Comparison of ENCODE assay signal across 9 mouse cellular contexts in genomic region chr15:30515425-30515824, GRCm38 (mm10).
DNase-seq lines count a peak whose midpoint lies in the region; ATAC-seq and TF ChIP-seq lines count a peak whose summit lies in the region.
"Had no signal": no experiment of that assay in that cellular context is flagged by ENCODE, and none has a peak within 500 bp of the region (broad histone marks: within the 10 kb centered on the region; RNA-seq: fewer than 3 reads in every experiment).

No protein-coding gene starts in this region.

- 68% methylated on average over 4 of the region's 4 CpGs for WGBS in liver, postnatal 0 days (ENCODE audit: insufficient replicate concordance)

- no peaks in the 10 kb centered on the region for H3K4me1 ChIP-seq in liver, postnatal 0 days (ENCODE audit: insufficient read depth)

- no peak for ATAC-seq in liver, postnatal 0 days
- ATAC-seq in monocyte, adult 5-6 weeks (replicated peaks; ENCODE audit: insufficient number of reproducible peaks, low FRiP score, low TSS enrichment, poor library complexity, severe bottlenecking): no peak

- no peaks in the 10 kb centered on the region for H3K36me3 ChIP-seq in liver, postnatal 0 days (replicated peaks; ENCODE audit: insufficient read depth, low read length)

- no peak for TF ChIP-seq CTCF in liver, postnatal 0 days (IDR thresholded peaks at IDR 0.05; ENCODE audit: low read depth)

- peak; percentile 17 for DNase-seq in gastrocnemius, postnatal 10 days
- no peak for DNase-seq in gastrocnemius, postnatal 4 days (ENCODE audit: low spot score in 2 of 2)
- peak; percentile 10 for DNase-seq in liver
- DNase-seq in liver, postnatal 0 days: no peak
- peak; percentile 28 for DNase-seq in cerebellum, adult 8-10 months
- peak; percentile 17 for DNase-seq in heart, postnatal 4 days

- H3K9me3 ChIP-seq in liver, postnatal 0 days (ENCODE audit: low read length): no peaks in the 10 kb centered on the region

- no peak overlapping the region for H3K4me3 ChIP-seq in liver, postnatal 0 days (ENCODE audit: low read depth, low read length)
- H3K4me3 ChIP-seq: erythroblast, embryonic 14.5 days had no signal

- H3K9ac ChIP-seq in liver, postnatal 0 days (replicated peaks): no peak overlapping the region
- H3K9ac ChIP-seq: liver, embryonic 14.5 days had no signal

- TF ChIP-seq EP300 in liver, postnatal 0 days (IDR thresholded peaks at IDR 0.05; ENCODE audit: low read depth): no peak

- H3K27me3 ChIP-seq in liver, postnatal 0 days (ENCODE audit: insufficient read depth, low read length): no peaks in the 10 kb centered on the region

- no peak overlapping the region for H3K27ac ChIP-seq in liver, postnatal 0 days (ENCODE audit: low read depth)
- H3K27ac ChIP-seq: liver, embryonic 14.5 days had no signal

- no peak overlapping the region for H3K4me2 ChIP-seq in liver, postnatal 0 days (ENCODE audit: low read depth, low read length)

Comparison
In these comparisons a context has a peak if more than half of its experiments do, and no peak if none do; other contexts are left out.
1. DNase-seq: peak in gastrocnemius, postnatal 10 days (single experiment), liver (single experiment), cerebellum, adult 8-10 months (single experiment) and heart, postnatal 4 days (single experiment); none in gastrocnemius, postnatal 4 days (0 of 2) and liver, postnatal 0 days (single experiment).